Mouse (Mus musculus): ENCODE data around the gene Ttc21a.

Ttc21a gene

GRCm38 (mm10) chr9:119974609-119975008 is 37.2 kb downstream of the Ttc21a start:
- DNase-seq (ENCODE audit: extremely low read depth, low read depth): no peak

GRCm38 (mm10) chr9:119975286-119975685 is 37.9 kb downstream of the Ttc21a start:
- no peak for DNase-seq (ENCODE audit: extremely low read depth, low read depth)

GRCm38 (mm10) chr9:119976704-119977556 is 39.5 kb downstream of the Ttc21a start:
- no peak for DNase-seq (ENCODE audit: extremely low read depth, low read depth)

GRCm38 (mm10) chr9:119977557-119978060 is 40.2 kb downstream of the Ttc21a start:
- no peak for DNase-seq (ENCODE audit: extremely low read depth, low read depth)

GRCm38 (mm10) chr9:119978151-119978810 is 40.9 kb downstream of the Ttc21a start:
- DNase-seq (ENCODE audit: extremely low read depth, low read depth): no peak

GRCm38 (mm10) chr9:119978811-119979441 is 41.5 kb downstream of the Ttc21a start:
- no peak for DNase-seq (ENCODE audit: extremely low read depth, low read depth)

GRCm38 (mm10) chr9:119979749-119980148 is 42.3 kb downstream of the Ttc21a start:
- no peak for DNase-seq (ENCODE audit: extremely low read depth, low read depth)

GRCm38 (mm10) chr9:119980770-119981182 is 43.4 kb downstream of the Ttc21a start:
- DNase-seq (ENCODE audit: extremely low read depth, low read depth): no peak

GRCm38 (mm10) chr9:119981183-119982179 is 44.1 kb downstream of the Ttc21a start:
- no peak for DNase-seq (ENCODE audit: extremely low read depth, low read depth)

GRCm38 (mm10) chr9:119982241-119982811 is 44.9 kb downstream of the Ttc21a start:
- DNase-seq (ENCODE audit: extremely low read depth, low read depth): no peak

- no peak for DNase-seq (ENCODE audit: extremely low read depth, low read depth)
Observed at GRCm38 (mm10) chr9:119982956-119983551, 45.6 kb downstream of the Ttc21a start.

GRCm38 (mm10) chr9:119983585-119984535 is 46.5 kb downstream of the Ttc21a start:
- DNase-seq (ENCODE audit: extremely low read depth, low read depth): no peak

GRCm38 (mm10) chr9:119984536-119985011 is 47.2 kb downstream of the Ttc21a start, which contains the start of gene Csrnp1:
Gene Csrnp1, minus strand, starts transcription at chr9:119984658.
- no peak for DNase-seq (ENCODE audit: extremely low read depth, low read depth)

GRCm38 (mm10) chr9:119985881-119986574 is 48.6 kb downstream of the Ttc21a start:
- DNase-seq (ENCODE audit: extremely low read depth, low read depth): no peak

- DNase-seq (ENCODE audit: extremely low read depth, low read depth): no peak
Observed at GRCm38 (mm10) chr9:119988304-119988703, 50.9 kb downstream of the Ttc21a start.

GRCm38 (mm10) chr9:119991310-119991709 is 53.9 kb downstream of the Ttc21a start:
- DNase-seq (ENCODE audit: extremely low read depth, low read depth): no peak

- no peak for DNase-seq (ENCODE audit: extremely low read depth, low read depth)
Observed at GRCm38 (mm10) chr9:119993092-119993844, 55.9 kb downstream of the Ttc21a start.
